Mouse (Mus musculus) embryonic fibroblast, embryonic 13.5 days (primary cell): ENCODE results near the gene Slc26a3.
"Not testable (repeated sequence)": the region's sequence is repeated elsewhere in the genome, so short reads cannot be mapped to it uniquely, and the experiment has no call there.

Experiments
- CTCF ChIP-seq: IDR thresholded peaks from 2 replicates; pipeline ENCODE4 v1.5.1; 2011; ENCODE audit warnings: mild to moderate bottlenecking, control low read depth, low read length, moderate library complexity, borderline replicate concordance; ENCODE audit not compliant: insufficient read depth
- POLR2A ChIP-seq: IDR thresholded peaks from 2 replicates; pipeline ENCODE4 v1.6.1; 2011; ENCODE audit warnings: low read depth, mild to moderate bottlenecking, control low read depth, low read length, moderate library complexity

DNA sequence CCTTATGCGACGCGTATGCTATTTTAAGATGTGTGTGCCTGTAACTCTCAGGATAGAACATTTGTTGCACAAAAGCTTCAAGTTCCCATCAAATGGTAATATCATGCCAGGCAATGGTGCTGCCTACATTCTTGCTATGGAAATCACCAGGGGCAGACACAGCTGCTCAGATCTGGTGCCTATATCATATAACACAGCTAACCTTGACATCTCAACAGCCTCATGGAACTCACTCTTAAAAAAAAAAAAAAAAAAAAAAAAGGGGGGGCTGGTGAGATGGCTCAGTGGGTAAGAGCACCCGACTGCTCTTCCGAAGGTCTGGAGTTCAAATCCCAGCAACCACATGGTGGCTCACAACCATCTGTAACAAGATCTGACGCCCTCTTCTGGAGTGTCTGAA, 87.5 kb downstream of the Slc26a3 start:
- TF ChIP-seq POLR2A, CTCF: not testable (repeated sequence)
